Mouse (Mus musculus) right cerebral cortex, postnatal 14 days (tissue): ENCODE measurements around the gene Irs2.

Experiments
- DNase-seq: peaks from one replicate; pipeline ENCODE4 v3.0.0; 2022

Irs2 gene

GRCm38 (mm10) chr8:11008842-11009420 is 673 bp upstream of the Irs2 start:
- DNase-seq = peak; percentile 97

- DNase-seq = peak; percentile 58
These were observed 478 bp downstream of the Irs2 start for GRCm38 (mm10) chr8:11007581-11008378.

GRCm38 (mm10) chr8:11007001-11007580 is 1.2 kb downstream of the Irs2 start:
- DNase-seq = peak; percentile 89

- DNase-seq = peak; percentile 11
These were observed 2.0 kb downstream of the Irs2 start for GRCm38 (mm10) chr8:11006276-11006630.

- peak; percentile 19 for DNase-seq
These were observed 2.6 kb downstream of the Irs2 start for GRCm38 (mm10) chr8:11005460-11006275.

- no peak for DNase-seq
These were observed 3.3 kb downstream of the Irs2 start for GRCm38 (mm10) chr8:11004781-11005459.

- no peak for DNase-seq
These were observed 4.3 kb downstream of the Irs2 start for GRCm38 (mm10) chr8:11003917-11004470.

- no peak for DNase-seq
These were observed 5.0 kb downstream of the Irs2 start for GRCm38 (mm10) chr8:11003253-11003652.

GRCm38 (mm10) chr8:11002816-11003215 is 5.4 kb downstream of the Irs2 start:
- DNase-seq = no peak

- no peak for DNase-seq
These were observed 7.2 kb downstream of the Irs2 start for GRCm38 (mm10) chr8:11001062-11001549.

- DNase-seq = no peak
These were observed 8.7 kb downstream of the Irs2 start for GRCm38 (mm10) chr8:10999538-10999937.

GRCm38 (mm10) chr8:10996247-10996646 is 12.0 kb downstream of the Irs2 start:
- DNase-seq = no peak

GRCm38 (mm10) chr8:10995756-10996155 is 12.5 kb downstream of the Irs2 start:
- DNase-seq = no peak

GRCm38 (mm10) chr8:10994390-10994954 is 13.8 kb downstream of the Irs2 start:
- DNase-seq = no peak

- DNase-seq = no peak
These were observed 14.6 kb downstream of the Irs2 start for GRCm38 (mm10) chr8:10993582-10994216.

GRCm38 (mm10) chr8:10992081-10992480 is 16.2 kb downstream of the Irs2 start:
- DNase-seq = no peak

- DNase-seq = no peak
These were observed 16.9 kb downstream of the Irs2 start for GRCm38 (mm10) chr8:10991323-10991722.

- DNase-seq = peak; percentile 22
These were observed 17.7 kb downstream of the Irs2 start for GRCm38 (mm10) chr8:10990421-10991110.

GRCm38 (mm10) chr8:10989946-10990345 is 18.3 kb downstream of the Irs2 start:
- no peak for DNase-seq

GRCm38 (mm10) chr8:10986638-10987037 is 21.6 kb downstream of the Irs2 start:
- DNase-seq = no peak

- DNase-seq = no peak
These were observed 23.2 kb downstream of the Irs2 start for GRCm38 (mm10) chr8:10985064-10985463.
